Mouse (Mus musculus): ENCODE measurements around the gene Chd3. TPM values are rescaled to one million over a fixed set of nuclear protein-coding genes. Genes with fewer than 3 reads are reported as not detected.

Chd3 gene
- polyA plus RNA-seq, 1 experiment from 2014 or later: 60.1 TPM

Other genes starting within 250 kb of the Chd3 start
- 0.33 TPM in 1 of 2 replicates, not detected in the other for gene Hes7, start 249.0 kb downstream of the Chd3 start, polyA plus RNA-seq (2014; fragmentation: Nextera tagmentation; extraction: Ambion mirVana)
- gene 9130213A22Rik, start 246.8 kb downstream of the Chd3 start, polyA plus RNA-seq (2014; fragmentation: Nextera tagmentation; extraction: Ambion mirVana): 0.24 TPM in 1 of 2 replicates, not detected in the other
- gene Aloxe3, start 243.5 kb downstream of the Chd3 start, polyA plus RNA-seq (2014; fragmentation: Nextera tagmentation; extraction: Ambion mirVana): 0.08 and 0.66 TPM in 2 replicates
- not detected in 2 replicates for gene Alox12b, start 212.4 kb downstream of the Chd3 start, polyA plus RNA-seq (2014; fragmentation: Nextera tagmentation; extraction: Ambion mirVana)
- 0.30 TPM in 1 of 2 replicates, not detected in the other for gene Alox8, start 171.6 kb downstream of the Chd3 start, polyA plus RNA-seq (2014; fragmentation: Nextera tagmentation; extraction: Ambion mirVana)
- 0.07 TPM in 1 of 2 replicates, not detected in the other for gene Gucy2e, start 132.4 kb downstream of the Chd3 start, polyA plus RNA-seq (2014; fragmentation: Nextera tagmentation; extraction: Ambion mirVana)
- gene Cntrob, start 45.6 kb downstream of the Chd3 start, polyA plus RNA-seq (2014; fragmentation: Nextera tagmentation; extraction: Ambion mirVana): 23.5 TPM in 2 replicates
- 195 and 215 TPM in 2 replicates for gene Trappc1, start 45.4 kb downstream of the Chd3 start, polyA plus RNA-seq (2014; fragmentation: Nextera tagmentation; extraction: Ambion mirVana)
- 3.1 and 3.6 TPM in 2 replicates for gene Kcnab3, start 43.1 kb downstream of the Chd3 start, polyA plus RNA-seq (2014; fragmentation: Nextera tagmentation; extraction: Ambion mirVana)
- 27.8 and 28.8 TPM in 2 replicates for gene Rnf227, start 28.9 kb downstream of the Chd3 start, polyA plus RNA-seq (2014; fragmentation: Nextera tagmentation; extraction: Ambion mirVana)
- 125 and 129 TPM in 2 replicates for gene Naa38, start 26.1 kb upstream of the Chd3 start, polyA plus RNA-seq (2014; fragmentation: Nextera tagmentation; extraction: Ambion mirVana)
- 44.7 and 48.4 TPM in 2 replicates for gene Cyb5d1, start 26.2 kb upstream of the Chd3 start, polyA plus RNA-seq (2014; fragmentation: Nextera tagmentation; extraction: Ambion mirVana)
- 13.1 and 17.2 TPM in 2 replicates for gene Tmem88, start 28.8 kb upstream of the Chd3 start, polyA plus RNA-seq (2014; fragmentation: Nextera tagmentation; extraction: Ambion mirVana)
- 37.9 and 42.0 TPM in 2 replicates for gene Kdm6b, start 44.3 kb upstream of the Chd3 start, polyA plus RNA-seq (2014; fragmentation: Nextera tagmentation; extraction: Ambion mirVana)
- gene Dnah2, start 179.7 kb upstream of the Chd3 start, polyA plus RNA-seq (2014; fragmentation: Nextera tagmentation; extraction: Ambion mirVana): 0.92 and 1.2 TPM in 2 replicates
- gene Efnb3, start 190.8 kb upstream of the Chd3 start, polyA plus RNA-seq (2014; fragmentation: Nextera tagmentation; extraction: Ambion mirVana): 9.6 and 9.7 TPM in 2 replicates
- gene Wrap53, start 210.8 kb upstream of the Chd3 start, polyA plus RNA-seq (2014; fragmentation: Nextera tagmentation; extraction: Ambion mirVana): 34.5 and 34.6 TPM in 2 replicates
- 169 and 175 TPM in 2 replicates for gene Trp53, start 211.0 kb upstream of the Chd3 start, polyA plus RNA-seq (2014; fragmentation: Nextera tagmentation; extraction: Ambion mirVana)
- 7.2 and 7.7 TPM in 2 replicates for gene Atp1b2, start 236.5 kb upstream of the Chd3 start, polyA plus RNA-seq (2014; fragmentation: Nextera tagmentation; extraction: Ambion mirVana)
- not detected in 2 replicates for gene Shbg, start 248.5 kb upstream of the Chd3 start, polyA plus RNA-seq (2014; fragmentation: Nextera tagmentation; extraction: Ambion mirVana)

Measured in neural tube, embryonic 11.5 days (tissue).